Mouse (Mus musculus): ENCODE results near the gene Tmem184b.

GRCm38 (mm10) chr15:79430461-79431000 is 27.2 kb upstream of the Tmem184b start:
- no peak for TF ChIP-seq CTCF (IDR thresholded peaks at IDR 0.05; ENCODE audit: control insufficient read depth, insufficient read depth, low read length)
- TF ChIP-seq POLR2A (IDR thresholded peaks at IDR 0.05; ENCODE audit: borderline replicate concordance, control insufficient read depth, low read depth, low read length): no peak

All from bone marrow, adult 2 months (tissue).